Mouse (Mus musculus) midbrain, embryonic 16.5 days (tissue): ENCODE data around the gene Arhgef10l. TPM values are rescaled to one million over a fixed set of nuclear protein-coding genes. Genes with fewer than 3 reads are reported as not detected.

Experiments used
- ATAC-seq: fragments of 200-750 bp; cut with Nextera tagmentation; 2 replicates; pipeline ENCODE4 v1.8.0; 2017; ENCODE audit warnings: moderate TSS enrichment
- H3K27ac ChIP-seq: fragments of 300-500 bp; sonication (generic); 2 replicates; pipeline ENCODE4 v1.5.1; 2014; ENCODE audit warnings: mild to moderate bottlenecking, low read length, mixed read lengths
- H3K27me3 ChIP-seq: fragments of 300-500 bp; sonication (generic); 2 replicates; pipeline ENCODE4 v1.6.1; 2014; ENCODE audit warnings: low read depth, low read length, mixed read lengths; ENCODE audit not compliant: control insufficient read depth, insufficient read depth
- H3K36me3 ChIP-seq: fragments of 300-500 bp; sonication (generic); 2 replicates; pipeline ENCODE4 v1.6.1; 2014; ENCODE audit warnings: mild to moderate bottlenecking, low read length, moderate library complexity, mixed read lengths; ENCODE audit not compliant: control insufficient read depth, insufficient read depth
- H3K4me1 ChIP-seq: fragments of 300-500 bp; sonication (generic); 2 replicates; pipeline ENCODE4 v1.6.1; 2014; ENCODE audit warnings: mild to moderate bottlenecking, low read length, mixed read lengths; ENCODE audit not compliant: control insufficient read depth, insufficient read depth
- H3K4me2 ChIP-seq: fragments of 300-500 bp; sonication (generic); 2 replicates; pipeline ENCODE4 v1.6.1; 2014; ENCODE audit warnings: mild to moderate bottlenecking, low read length, mixed read lengths
- H3K4me3 ChIP-seq: fragments of 300-500 bp; sonication (generic); 2 replicates; pipeline ENCODE4 v1.5.1; 2014; ENCODE audit warnings: low read depth, mild to moderate bottlenecking, low read length, moderate library complexity, mixed read lengths
- H3K9ac ChIP-seq: fragments of 300-500 bp; sonication (generic); 2 replicates; pipeline ENCODE4 v1.6.1; 2014; ENCODE audit warnings: low read depth, low read length, mixed read lengths
- H3K9me3 ChIP-seq: fragments of 300-500 bp; sonication (generic); replicated peaks from 2 replicates; pipeline ENCODE4 v1.6.1; 2014; ENCODE audit warnings: mild to moderate bottlenecking, low read length, mixed read lengths; ENCODE audit not compliant: control insufficient read depth, poor library complexity, severe bottlenecking
- WGBS: fragments of 180-500 bp; shearing (Covaris S2); extraction: QIAGEN DNeasy Blood & Tissue Kit; methylation state at CpG from one replicate; pipeline ENCODE4 v1.1.7; 2014; 5-methylcytosine and 5-hydroxymethylcytosine counted together
- polyA plus RNA-seq: library from polyadenylated mRNA; unstranded; fragments of >200 nt; fragmentation: Nextera tagmentation; extraction: Ambion mirVana; gene quantifications from 2 replicates; pipeline ENCODE4 v1.2.1, GENCODE M21; 2015

Arhgef10l gene
- polyA plus RNA-seq, 1 experiment from 2014 or later, result 24.5 TPM

DNA sequence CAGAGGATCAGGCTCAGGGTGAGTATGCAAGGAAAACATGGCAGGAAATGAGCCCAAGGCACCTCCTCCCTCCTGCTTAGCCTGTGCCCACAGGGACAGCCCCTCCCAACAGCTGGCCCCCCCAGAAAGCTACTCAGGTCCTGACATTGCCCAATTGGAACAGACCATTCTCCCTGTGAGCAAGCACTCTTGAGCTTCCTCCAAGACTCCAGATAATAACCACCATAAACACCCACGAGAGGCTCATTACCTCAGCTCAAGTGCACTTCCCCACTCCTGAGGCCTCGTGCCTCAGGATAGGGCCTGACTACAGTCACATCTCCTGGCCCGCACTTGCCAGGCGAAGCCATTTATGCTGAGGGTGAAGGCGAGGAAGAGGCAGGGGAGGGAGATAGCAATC is 67.0 kb downstream of the Arhgef10l start:
- no peaks in the 10 kb centered on the region for H3K4me1 ChIP-seq
- H3K27ac ChIP-seq, result no peak overlapping the region
- H3K4me2 ChIP-seq, result no peak overlapping the region
- H3K4me3 ChIP-seq, result no peak overlapping the region
- WGBS, result 84% methylated on average over 5 of the region's 5 CpGs
- H3K9me3 ChIP-seq, result no peaks in the 10 kb centered on the region
- peaks cover 2% of the 10 kb centered on the region for H3K36me3 ChIP-seq
- no peaks in the 10 kb centered on the region for H3K27me3 ChIP-seq
- H3K9ac ChIP-seq, result no peak overlapping the region
- no peak for ATAC-seq

DNA sequence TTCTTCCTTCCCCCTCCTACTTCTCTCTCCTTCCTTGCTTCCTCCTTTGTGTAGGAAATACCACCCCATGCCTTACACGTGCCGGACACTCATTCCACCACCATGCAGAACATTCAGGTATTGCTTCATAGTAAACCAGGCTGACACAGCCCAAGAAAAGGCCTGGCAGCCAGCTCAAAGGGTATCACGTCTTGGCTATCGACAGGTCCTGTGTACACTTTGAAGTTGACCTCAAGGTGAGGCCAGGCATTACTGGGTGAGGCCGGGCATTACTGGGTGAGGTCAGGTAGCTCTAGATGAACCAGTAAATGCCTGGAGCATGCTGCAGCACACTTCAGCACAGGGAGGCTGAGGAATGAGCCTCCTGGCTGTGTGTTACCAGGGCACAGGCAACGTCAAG is 67.9 kb downstream of the Arhgef10l start:
- no peak for ATAC-seq
- no peak overlapping the region for H3K9ac ChIP-seq
- H3K27me3 ChIP-seq, result no peaks in the 10 kb centered on the region
- 95% methylated on average over 6 of the region's 6 CpGs for WGBS
- H3K4me3 ChIP-seq, result no peak overlapping the region
- peaks cover 2% of the 10 kb centered on the region for H3K36me3 ChIP-seq
- H3K27ac ChIP-seq, result no peak overlapping the region
- no peak overlapping the region for H3K4me2 ChIP-seq
- H3K9me3 ChIP-seq, result no peaks in the 10 kb centered on the region
- H3K4me1 ChIP-seq, result no peaks in the 10 kb centered on the region

DNA sequence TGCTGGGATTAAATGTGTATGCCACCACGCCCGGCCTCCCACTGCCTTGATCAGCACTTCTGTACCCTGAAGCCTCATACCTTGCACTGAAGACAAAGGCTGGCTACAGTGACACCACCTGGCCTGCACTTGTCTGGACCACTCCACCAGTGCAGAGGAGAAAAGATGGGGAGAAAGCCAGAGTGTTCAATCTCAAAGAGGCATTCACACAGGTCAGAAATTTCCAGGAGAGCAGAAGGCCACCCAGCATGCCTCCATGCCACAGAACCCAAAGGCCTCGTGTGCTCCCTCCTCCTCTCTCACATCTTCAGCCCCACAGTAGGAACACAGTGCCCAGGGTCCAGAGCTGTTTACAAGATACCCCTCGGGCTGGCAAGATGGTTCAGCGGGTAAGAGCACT is 68.4 kb downstream of the Arhgef10l start:
- Histone ChIP-seq H3K36me3 (peaks cover 2% of the 10 kb centered on the region), H3K27ac (no peak overlapping the region), H3K4me1 (no peaks in the 10 kb centered on the region), H3K27me3 (no peaks in the 10 kb centered on the region), H3K4me3 (no peak overlapping the region), H3K9me3 (no peaks in the 10 kb centered on the region), H3K9ac (no peak overlapping the region), H3K4me2 (no peak overlapping the region)
- no peak for ATAC-seq
- WGBS, result 95% methylated on average over 5 of the region's 5 CpGs

DNA sequence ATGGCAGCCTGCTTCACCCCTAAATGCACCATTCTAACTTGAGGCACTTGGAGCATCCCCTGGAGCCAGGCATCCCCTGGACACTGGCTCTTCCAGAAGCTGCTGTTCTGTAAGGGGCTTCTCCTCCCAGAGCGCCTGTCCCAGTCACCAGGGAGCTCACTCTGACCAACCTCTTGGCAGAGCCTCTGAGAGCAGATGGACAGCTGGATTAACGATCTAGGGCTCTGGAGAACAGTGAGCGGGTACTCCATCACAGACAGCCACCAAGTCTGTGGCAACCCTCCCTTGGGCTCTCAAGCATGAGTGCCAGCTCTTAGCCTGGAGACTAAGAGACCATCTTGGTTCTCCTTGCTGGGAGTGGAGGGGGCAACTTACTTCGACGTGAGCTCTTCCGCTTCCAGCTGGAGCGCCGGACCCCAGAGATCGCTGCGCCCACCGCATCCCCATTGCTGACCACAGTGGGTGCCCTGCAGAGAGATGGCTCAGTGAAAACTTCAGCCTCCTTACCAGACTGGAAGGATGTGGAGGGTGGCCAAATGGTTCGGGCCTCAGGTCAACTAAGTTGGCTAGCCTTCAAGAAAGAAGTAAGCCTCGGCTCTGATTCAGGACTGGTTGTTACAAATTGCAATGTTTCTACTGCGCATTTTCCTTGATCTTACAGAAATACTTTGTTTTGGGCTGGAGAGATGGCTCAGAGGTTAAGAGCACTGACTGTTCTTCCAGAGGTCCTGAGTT is 71.9 kb downstream of the Arhgef10l start:
- H3K27ac ChIP-seq, result no peak overlapping the region
- no peak for ATAC-seq
- H3K36me3 ChIP-seq, result peaks cover 11% of the 10 kb centered on the region

DNA sequence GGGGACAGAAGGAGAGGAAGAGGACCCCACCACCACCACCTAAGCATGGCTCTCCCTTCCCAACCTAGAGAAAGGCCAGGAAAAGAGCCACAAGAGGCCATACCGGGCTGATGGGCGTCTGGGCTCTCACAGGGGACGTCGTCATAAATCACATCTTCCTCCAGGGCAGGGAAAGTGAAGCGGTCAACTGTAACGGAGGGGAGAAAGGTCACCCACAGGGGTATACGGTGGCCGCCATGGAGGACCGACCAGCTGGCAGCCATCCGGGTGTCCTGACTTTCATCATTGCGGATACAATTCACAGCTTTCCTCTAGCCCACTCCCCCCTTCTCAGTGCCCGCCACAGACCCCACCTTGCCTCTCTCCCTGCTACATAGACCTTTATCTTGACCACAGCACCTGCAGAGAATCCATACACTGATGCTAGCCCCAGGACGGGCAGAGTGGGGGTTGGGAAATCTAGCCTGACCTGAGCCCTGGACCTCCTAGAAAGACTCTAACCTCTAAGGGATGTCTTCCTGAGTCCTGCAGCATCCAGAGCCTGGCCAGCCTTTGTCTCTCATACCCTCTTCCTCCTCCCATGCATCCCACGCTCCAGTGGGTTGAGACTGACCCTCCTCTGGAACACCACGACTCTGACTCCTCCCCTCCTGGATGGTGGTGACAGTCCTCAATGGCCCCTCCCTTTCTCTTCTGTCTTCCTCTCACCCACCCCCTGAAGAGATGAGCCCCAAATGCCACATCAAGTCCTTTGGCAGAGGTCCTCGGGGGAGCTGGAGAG is 72.6 kb downstream of the Arhgef10l start:
- no peak overlapping the region for H3K4me3 ChIP-seq
- H3K9ac ChIP-seq, result no peak overlapping the region
- no peak overlapping the region for H3K4me2 ChIP-seq
- H3K27me3 ChIP-seq, result no peaks in the 10 kb centered on the region
- no peak overlapping the region for H3K27ac ChIP-seq
- peaks cover 11% of the 10 kb centered on the region for H3K36me3 ChIP-seq
- no peaks in the 10 kb centered on the region for H3K9me3 ChIP-seq
- no peaks in the 10 kb centered on the region for H3K4me1 ChIP-seq
- ATAC-seq, result no peak
- 64% methylated on average over 16 of the region's 16 CpGs for WGBS

More for the DNA sequence above, 71.9 kb downstream of the Arhgef10l start:
- Histone ChIP-seq H3K9me3 (no peaks in the 10 kb centered on the region), H3K9ac (no peak overlapping the region), H3K27me3 (no peaks in the 10 kb centered on the region), H3K4me1 (no peaks in the 10 kb centered on the region), H3K4me2 (no peak overlapping the region), H3K4me3 (no peak overlapping the region)
- 81% methylated on average over 14 of the region's 14 CpGs for WGBS

DNA sequence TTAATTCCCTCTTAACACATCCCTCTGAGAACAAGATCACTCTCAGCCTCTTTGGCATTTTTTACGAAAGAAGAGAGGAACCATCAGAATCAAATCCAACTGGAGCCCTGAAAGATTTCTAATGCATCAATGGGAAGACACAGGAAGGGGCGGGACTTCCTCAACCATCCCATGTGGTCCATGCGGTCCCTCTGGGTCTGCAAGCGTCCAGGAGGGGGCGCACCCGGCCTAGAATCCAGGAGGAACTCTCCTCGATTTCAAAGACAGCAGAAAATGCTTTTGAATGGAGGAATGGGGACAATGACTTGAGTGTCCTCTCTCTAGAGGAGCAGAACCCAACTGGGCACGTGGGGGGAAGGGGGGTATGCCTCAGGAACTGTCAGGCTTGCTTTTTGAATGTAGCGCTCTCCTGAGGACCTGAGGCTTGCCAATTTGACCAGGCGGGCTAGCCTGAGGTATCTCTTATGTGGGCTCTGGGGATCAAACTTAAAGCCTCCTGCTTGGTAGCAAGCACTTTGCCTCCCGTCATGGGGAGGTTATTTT is 73.5 kb downstream of the Arhgef10l start:
- Histone ChIP-seq H3K36me3 (peaks cover 11% of the 10 kb centered on the region), H3K27me3 (no peaks in the 10 kb centered on the region), H3K4me1 (no peaks in the 10 kb centered on the region), H3K9me3 (no peaks in the 10 kb centered on the region), H3K9ac (no peak overlapping the region), H3K27ac (no peak overlapping the region), H3K4me2 (no peak overlapping the region), H3K4me3 (no peak overlapping the region)
- 29% methylated on average over 11 of the region's 11 CpGs for WGBS
- ATAC-seq, result peak; percentile 29; the same call in 1 of the 2 replicates

DNA sequence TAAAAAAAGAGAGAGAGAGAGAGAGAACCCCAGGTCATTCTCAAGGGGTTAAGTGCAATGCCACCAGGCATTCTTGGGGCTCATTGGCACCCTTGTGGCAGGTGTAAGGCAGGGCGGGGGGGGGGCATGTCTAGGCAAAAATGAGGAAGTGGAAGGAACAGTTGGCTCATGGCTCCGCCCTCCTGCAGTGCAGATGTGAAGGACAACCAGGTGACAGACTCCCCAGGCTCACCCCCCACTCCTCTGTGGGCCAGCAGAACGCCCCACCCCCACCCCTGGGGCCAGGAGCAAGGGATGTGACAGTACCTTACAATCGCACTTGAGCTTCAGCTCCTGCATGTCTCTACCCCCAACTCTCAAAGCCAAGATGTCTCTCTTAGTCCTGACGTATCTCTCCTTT is 79.3 kb downstream of the Arhgef10l start:
- H3K4me3 ChIP-seq, result no peak overlapping the region
- no peaks in the 10 kb centered on the region for H3K27me3 ChIP-seq
- ATAC-seq, result no peak
- no peaks in the 10 kb centered on the region for H3K9me3 ChIP-seq
- H3K27ac ChIP-seq, result no peak overlapping the region
- no peaks in the 10 kb centered on the region for H3K4me1 ChIP-seq
- H3K36me3 ChIP-seq, result peaks cover 10% of the 10 kb centered on the region
- WGBS, result 87% methylated on average over 5 of the region's 5 CpGs
- H3K9ac ChIP-seq, result no peak overlapping the region
- H3K4me2 ChIP-seq, result no peak overlapping the region

DNA sequence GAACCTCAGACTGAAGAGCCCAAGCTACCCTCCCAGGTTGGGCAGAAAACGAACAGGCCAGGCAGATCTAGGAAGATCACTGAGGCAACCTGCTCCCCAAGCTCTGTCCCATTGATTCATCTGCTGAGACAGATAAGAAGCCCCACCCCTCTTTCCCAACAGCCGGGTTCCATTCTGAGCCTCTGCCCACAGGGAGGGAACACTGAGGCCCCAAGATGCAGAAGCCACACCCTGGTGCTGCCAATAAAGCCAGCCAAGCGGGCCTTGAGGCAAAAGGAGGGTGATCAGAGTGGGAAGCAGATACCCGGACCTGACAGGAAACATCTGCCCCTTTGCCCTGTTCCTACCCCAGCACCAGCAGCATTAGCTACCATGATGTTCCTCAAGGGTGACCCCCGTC is 81.6 kb downstream of the Arhgef10l start:
- Histone ChIP-seq H3K27ac (no peak overlapping the region), H3K4me3 (no peak overlapping the region), H3K4me2 (no peak overlapping the region), H3K4me1 (no peaks in the 10 kb centered on the region), H3K27me3 (no peaks in the 10 kb centered on the region), H3K9ac (no peak overlapping the region), H3K9me3 (no peaks in the 10 kb centered on the region), H3K36me3 (peaks cover 20% of the 10 kb centered on the region)
- ATAC-seq, result no peak
- 75% methylated on average over 5 of the region's 5 CpGs for WGBS
